Mouse (Mus musculus) urinary bladder, adult 18-20 months (tissue): ENCODE results near the gene Cfap73.
A peak's percentile ranks its signal among the peaks of the same experiment; 100 is the strongest.

ENCODE experiments used
- DNase-seq, 2 experiments: peaks; one replicate each; pipeline ENCODE4 v3.0.0; 2022; ENCODE audit warnings: low spot score in 2 of 2, mixed read lengths in 2 of 2

The Cfap73 gene

GRCm38 (mm10) chr5:120634131-120634530, at the start of gene Cfap73:
Gene Cfap73, minus strand, starts transcription at chr5:120634235.
- no peak for DNase-seq

GRCm38 (mm10) chr5:120682982-120683771, 49.1 kb upstream of the Cfap73 start:
- no peak for DNase-seq

- no peak for DNase-seq
Measured at GRCm38 (mm10) chr5:120680918-120681317, 46.9 kb upstream of the Cfap73 start.

GRCm38 (mm10) chr5:120679676-120680555, 45.9 kb upstream of the Cfap73 start:
- DNase-seq: peak in 1 of 2 experiments; percentile 42

- no peak for DNase-seq
Measured at GRCm38 (mm10) chr5:120677516-120677915, 43.5 kb upstream of the Cfap73 start.

- no peak for DNase-seq
Measured at GRCm38 (mm10) chr5:120674229-120675145, 40.5 kb upstream of the Cfap73 start.

GRCm38 (mm10) chr5:120673626-120674025, 39.6 kb upstream of the Cfap73 start:
- DNase-seq: peak in 1 of 2 experiments; percentile 30

GRCm38 (mm10) chr5:120671865-120672264, 37.8 kb upstream of the Cfap73 start:
- no peak for DNase-seq

- no peak for DNase-seq
Measured at GRCm38 (mm10) chr5:120670132-120670531, 36.1 kb upstream of the Cfap73 start.

- DNase-seq: no peak
Measured at GRCm38 (mm10) chr5:120668761-120669160, 34.7 kb upstream of the Cfap73 start.

- no peak for DNase-seq
Measured at GRCm38 (mm10) chr5:120664888-120665287, 30.9 kb upstream of the Cfap73 start.

GRCm38 (mm10) chr5:120660816-120661215, 26.8 kb upstream of the Cfap73 start:
- DNase-seq: no peak

GRCm38 (mm10) chr5:120656281-120656751, 22.3 kb upstream of the Cfap73 start:
- no peak for DNase-seq

- no peak for DNase-seq
Measured at GRCm38 (mm10) chr5:120653873-120654272, 19.8 kb upstream of the Cfap73 start.

GRCm38 (mm10) chr5:120652915-120653701, 19.1 kb upstream of the Cfap73 start:
- DNase-seq: no peak

- no peak for DNase-seq
Measured at GRCm38 (mm10) chr5:120651230-120651629, 17.2 kb upstream of the Cfap73 start.

- no peak for DNase-seq
Measured at GRCm38 (mm10) chr5:120649938-120650337, 15.9 kb upstream of the Cfap73 start.

- DNase-seq: peak in 1 of 2 experiments; percentile 21
Measured at GRCm38 (mm10) chr5:120649374-120649933, 15.4 kb upstream of the Cfap73 start.

GRCm38 (mm10) chr5:120648569-120649373, 14.7 kb upstream of the Cfap73 start, which contains the start of gene Rasal1:
Gene Rasal1, plus strand, starts transcription at chr5:120648812.
- peak in 1 of 2 experiments; percentile 15 for DNase-seq
